Mouse (Mus musculus): ENCODE data around the gene Atp5e. TPM values are rescaled to one million over a fixed set of nuclear protein-coding genes. Genes with fewer than 3 reads are reported as not detected.

The Atp5e gene
- polyA plus RNA-seq, 1 experiment = 827 TPM

GRCm38 (mm10) chr2:174437697-174437982, 26.3 kb downstream of the Atp5e start:
- Histone ChIP-seq H3ac (ENCODE audit: control insufficient read depth, insufficient read length, low read depth) (no peak overlapping the region), H3K36me3 (ENCODE audit: control insufficient read depth, insufficient read depth) (peaks cover 7% of the 10 kb centered on the region), H3K79me3 (ENCODE audit: low read depth) (peaks cover 5% of the 10 kb centered on the region), H3K4me3 (ENCODE audit: insufficient read depth, poor library complexity, severe bottlenecking) (peak overlapping the region; percentile 69), H3K27me3 (ENCODE audit: control insufficient read depth, insufficient read depth, insufficient read length) (no peaks in the 10 kb centered on the region), H3K79me2 (ENCODE audit: control insufficient read depth, insufficient read depth) (peaks cover 25% of the 10 kb centered on the region)
- TF ChIP-seq CEBPB (IDR thresholded peaks at IDR 0.05; ENCODE audit: low read depth) (no peak), FOSL1 (IDR thresholded peaks at IDR 0.05; ENCODE audit: insufficient read depth, low read length, poor library complexity, severe bottlenecking) (no peak)

GRCm38 (mm10) chr2:174436916-174437696, 26.8 kb downstream of the Atp5e start:
- Histone ChIP-seq H3K79me3 (ENCODE audit: low read depth) (peaks cover 5% of the 10 kb centered on the region), H3K36me3 (ENCODE audit: control insufficient read depth, insufficient read depth) (peaks cover 7% of the 10 kb centered on the region), H3K27me3 (ENCODE audit: control insufficient read depth, insufficient read depth, insufficient read length) (no peaks in the 10 kb centered on the region), H3K79me2 (ENCODE audit: control insufficient read depth, insufficient read depth) (peaks cover 25% of the 10 kb centered on the region), H3K4me3 (ENCODE audit: insufficient read depth, poor library complexity, severe bottlenecking) (no peak overlapping the region), H3ac (ENCODE audit: control insufficient read depth, insufficient read length, low read depth) (no peak overlapping the region)
- TF ChIP-seq FOSL1 (IDR thresholded peaks at IDR 0.05; ENCODE audit: insufficient read depth, low read length, poor library complexity, severe bottlenecking) (no peak), MAX (IDR thresholded peaks at IDR 0.05) (no peak), MYOD1 (IDR thresholded peaks at IDR 0.05; ENCODE audit: control insufficient read depth, insufficient read length, low read depth) (no peak), USF1 (IDR thresholded peaks at IDR 0.05; ENCODE audit: low read depth) (no peak), CEBPB (IDR thresholded peaks at IDR 0.05; ENCODE audit: low read depth) (no peak), MYOG (IDR thresholded peaks at IDR 0.05; ENCODE audit: control insufficient read depth, extremely low read depth, insufficient read length) (no peak), CTCF (IDR thresholded peaks at IDR 0.05; ENCODE audit: control insufficient read depth, insufficient read depth, insufficient read length) (no peak)

- Histone ChIP-seq H3K79me3 (ENCODE audit: low read depth) (peaks cover 5% of the 10 kb centered on the region), H3K79me2 (ENCODE audit: control insufficient read depth, insufficient read depth) (peaks cover 25% of the 10 kb centered on the region), H3K27me3 (ENCODE audit: control insufficient read depth, insufficient read depth, insufficient read length) (no peaks in the 10 kb centered on the region), H3ac (ENCODE audit: control insufficient read depth, insufficient read length, low read depth) (no peak overlapping the region), H3K4me3 (ENCODE audit: insufficient read depth, poor library complexity, severe bottlenecking) (no peak overlapping the region), H3K36me3 (ENCODE audit: control insufficient read depth, insufficient read depth) (peaks cover 15% of the 10 kb centered on the region)
- no peak for TF ChIP-seq FOSL1 (IDR thresholded peaks at IDR 0.05; ENCODE audit: insufficient read depth, low read length, poor library complexity, severe bottlenecking)
- no peak for TF ChIP-seq CTCF (IDR thresholded peaks at IDR 0.05; ENCODE audit: control insufficient read depth, insufficient read depth, insufficient read length)
- no peak for TF ChIP-seq MAX (IDR thresholded peaks at IDR 0.05)
- no peak for TF ChIP-seq MYOG (IDR thresholded peaks at IDR 0.05; ENCODE audit: control insufficient read depth, extremely low read depth, insufficient read length)
- TF ChIP-seq MYOD1 (IDR thresholded peaks at IDR 0.05; ENCODE audit: control insufficient read depth, insufficient read length, low read depth) = no peak
- no peak for TF ChIP-seq USF1 (IDR thresholded peaks at IDR 0.05; ENCODE audit: low read depth)
- TF ChIP-seq CEBPB (IDR thresholded peaks at IDR 0.05; ENCODE audit: low read depth) = no peak
Measured at GRCm38 (mm10) chr2:174436076-174436701, 27.7 kb downstream of the Atp5e start.

- Histone ChIP-seq H3K79me3 (ENCODE audit: low read depth) (peaks cover 5% of the 10 kb centered on the region), H3K4me3 (ENCODE audit: insufficient read depth, poor library complexity, severe bottlenecking) (no peak overlapping the region), H3K36me3 (ENCODE audit: control insufficient read depth, insufficient read depth) (peaks cover 17% of the 10 kb centered on the region), H3K27me3 (ENCODE audit: control insufficient read depth, insufficient read depth, insufficient read length) (no peaks in the 10 kb centered on the region), H3K79me2 (ENCODE audit: control insufficient read depth, insufficient read depth) (peaks cover 25% of the 10 kb centered on the region), H3ac (ENCODE audit: control insufficient read depth, insufficient read length, low read depth) (no peak overlapping the region)
- no peak for TF ChIP-seq USF1 (IDR thresholded peaks at IDR 0.05; ENCODE audit: low read depth)
- no peak for TF ChIP-seq CEBPB (IDR thresholded peaks at IDR 0.05; ENCODE audit: low read depth)
- TF ChIP-seq MYOD1 (IDR thresholded peaks at IDR 0.05; ENCODE audit: control insufficient read depth, insufficient read length, low read depth) = no peak
- no peak for TF ChIP-seq MYOG (IDR thresholded peaks at IDR 0.05; ENCODE audit: control insufficient read depth, extremely low read depth, insufficient read length)
- TF ChIP-seq MAX (IDR thresholded peaks at IDR 0.05) = no peak
- TF ChIP-seq CTCF (IDR thresholded peaks at IDR 0.05; ENCODE audit: control insufficient read depth, insufficient read depth, insufficient read length) = no peak
Measured at GRCm38 (mm10) chr2:174434943-174435342, 29.0 kb downstream of the Atp5e start.

GRCm38 (mm10) chr2:174428996-174429591, 34.8 kb downstream of the Atp5e start:
- Histone ChIP-seq H3K27me3 (ENCODE audit: control insufficient read depth, insufficient read depth, insufficient read length) (no peaks in the 10 kb centered on the region), H3K79me3 (ENCODE audit: low read depth) (no peaks in the 10 kb centered on the region), H3K79me2 (ENCODE audit: control insufficient read depth, insufficient read depth) (no peaks in the 10 kb centered on the region), H3K4me3 (ENCODE audit: insufficient read depth, poor library complexity, severe bottlenecking) (no peak overlapping the region), H3K36me3 (ENCODE audit: control insufficient read depth, insufficient read depth) (peaks cover 58% of the 10 kb centered on the region), H3ac (ENCODE audit: control insufficient read depth, insufficient read length, low read depth) (no peak overlapping the region)
- TF ChIP-seq MYOG (IDR thresholded peaks at IDR 0.05; ENCODE audit: control insufficient read depth, extremely low read depth, insufficient read length) (no peak), USF1 (IDR thresholded peaks at IDR 0.05; ENCODE audit: low read depth) (no peak), MYOD1 (IDR thresholded peaks at IDR 0.05; ENCODE audit: control insufficient read depth, insufficient read length, low read depth) (no peak), MAX (IDR thresholded peaks at IDR 0.05) (no peak), FOSL1 (IDR thresholded peaks at IDR 0.05; ENCODE audit: insufficient read depth, low read length, poor library complexity, severe bottlenecking) (no peak), CTCF (IDR thresholded peaks at IDR 0.05; ENCODE audit: control insufficient read depth, insufficient read depth, insufficient read length) (no peak)
